Mouse (Mus musculus): Measurements from ENCODE around the gene Cd83. TPM values are rescaled to one million over a fixed set of nuclear protein-coding genes. Genes with fewer than 3 reads are reported as not detected.

Gene Cd83
- polyA plus RNA-seq, 1 experiment from 2014 or later = 19.0 TPM

DNA sequence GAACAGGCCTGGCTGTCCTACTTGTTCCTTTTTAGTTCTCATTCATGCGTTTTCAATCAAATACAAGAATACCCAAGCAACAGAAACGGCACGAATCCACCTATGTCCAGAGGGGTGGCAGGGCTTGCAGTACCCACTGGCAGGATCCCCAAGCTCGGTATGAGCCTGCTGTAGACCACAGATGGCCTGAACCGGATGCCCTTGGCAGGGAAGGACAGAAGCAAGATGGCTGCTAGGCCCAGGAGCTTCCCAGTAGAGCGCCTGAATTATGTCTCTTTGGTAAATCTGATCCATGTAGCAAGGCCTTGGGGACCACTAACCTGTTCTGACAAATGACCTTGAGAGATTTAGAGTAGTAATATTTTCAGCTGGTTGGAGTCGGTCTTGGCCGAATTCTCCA is 28.9 kb downstream of the Cd83 start:
- H3K9ac ChIP-seq (replicated peaks; ENCODE audit: low read depth) = no peak overlapping the region
- DNase-seq (ENCODE audit: low spot score) (no peak), ATAC-seq (no peak)
- H3K27ac ChIP-seq (ENCODE audit: low read length) = no peak overlapping the region
- no peaks in the 10 kb centered on the region for H3K36me3 ChIP-seq (ENCODE audit: insufficient read depth, low read length)
- WGBS = 93% methylated on average over 8 of the region's 8 CpGs
- peaks cover 4% of the 10 kb centered on the region; the same call in 1 of the 2 replicates for H3K9me3 ChIP-seq (ENCODE audit: low read length)
- TF ChIP-seq CTCF (IDR thresholded peaks at IDR 0.05) (no peak), EP300 (IDR thresholded peaks at IDR 0.05) (no peak)
- H3K4me3 ChIP-seq (ENCODE audit: low read depth, low read length) = no peak overlapping the region
- H3K27me3 ChIP-seq (replicated peaks; ENCODE audit: insufficient read depth, low read length) = no peaks in the 10 kb centered on the region
- H3K4me1 ChIP-seq (ENCODE audit: insufficient read depth, low read depth, low read length) = no peaks in the 10 kb centered on the region
- no peak overlapping the region for H3K4me2 ChIP-seq (replicated peaks; ENCODE audit: low read depth, low read length)

DNA sequence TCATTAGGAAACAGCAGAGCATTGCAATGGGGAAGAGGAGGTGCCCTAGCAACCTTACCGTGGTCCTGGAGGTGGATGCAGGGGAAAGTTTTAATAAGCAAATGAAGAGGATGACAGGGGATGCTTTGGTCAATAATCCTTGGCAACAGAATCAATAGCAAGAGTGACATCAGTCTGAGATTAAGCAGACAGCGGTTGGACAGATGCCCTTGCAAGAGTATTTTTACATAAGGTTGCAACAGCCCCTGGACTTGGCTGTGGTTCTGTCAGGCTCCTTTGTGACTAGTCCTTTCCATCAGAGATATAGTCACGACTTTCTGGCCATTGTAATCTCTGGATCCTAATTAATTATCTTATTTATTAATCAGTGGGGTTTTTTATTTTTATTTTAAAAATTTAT is 32.9 kb downstream of the Cd83 start:
- ATAC-seq (no peak), DNase-seq (ENCODE audit: low spot score) (no peak)
- Histone ChIP-seq H3K4me1 (ENCODE audit: insufficient read depth, low read depth, low read length) (no peaks in the 10 kb centered on the region), H3K9me3 (ENCODE audit: low read length) (peaks cover 4% of the 10 kb centered on the region; the same call in 1 of the 2 replicates), H3K36me3 (ENCODE audit: insufficient read depth, low read length) (no peaks in the 10 kb centered on the region), H3K4me3 (ENCODE audit: low read depth, low read length) (no peak overlapping the region), H3K4me2 (replicated peaks; ENCODE audit: low read depth, low read length) (no peak overlapping the region), H3K27ac (ENCODE audit: low read length) (no peak overlapping the region), H3K9ac (replicated peaks; ENCODE audit: low read depth) (no peak overlapping the region), H3K27me3 (replicated peaks; ENCODE audit: insufficient read depth, low read length) (no peaks in the 10 kb centered on the region)
- TF ChIP-seq EP300 (IDR thresholded peaks at IDR 0.05) (no peak), CTCF (IDR thresholded peaks at IDR 0.05) (no peak)
- 70% methylated on average over 3 of the region's 3 CpGs for WGBS

DNA sequence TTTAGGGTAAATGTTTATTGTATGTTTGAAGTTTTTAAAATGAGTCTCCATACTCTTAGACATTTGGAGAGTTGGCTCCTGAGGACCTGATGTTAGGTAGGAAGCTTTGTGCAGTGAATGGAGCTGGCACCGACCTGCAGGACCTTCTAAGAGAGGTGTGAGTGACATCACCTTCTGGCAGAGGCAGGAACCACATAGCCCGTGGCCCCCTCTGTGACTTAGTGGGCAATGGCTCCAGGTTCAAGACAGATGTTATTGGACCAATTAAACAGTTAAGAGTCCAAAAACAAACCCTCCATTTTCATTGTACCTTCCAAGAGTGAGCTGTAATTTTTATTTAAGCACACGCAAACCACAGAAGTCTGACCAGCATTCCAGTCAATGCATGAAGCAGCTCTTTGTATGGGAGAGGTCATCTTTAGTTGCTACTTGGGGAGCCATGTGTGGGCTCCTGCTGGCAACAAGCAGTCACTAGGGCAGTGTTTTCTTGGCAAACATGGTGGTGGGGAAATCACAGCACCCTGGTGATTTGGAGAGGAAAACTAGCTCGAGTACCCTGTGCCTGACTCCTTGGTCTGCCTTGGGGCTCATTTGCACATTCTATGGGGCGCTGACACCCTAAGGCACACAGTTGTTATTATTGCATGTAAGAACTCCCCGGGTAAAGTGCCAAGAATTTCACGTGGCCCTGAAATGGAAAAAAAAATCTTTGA is 33.9 kb downstream of the Cd83 start:
- Histone ChIP-seq H3K27ac (ENCODE audit: low read length) (no peak overlapping the region), H3K36me3 (ENCODE audit: insufficient read depth, low read length) (no peaks in the 10 kb centered on the region), H3K4me1 (ENCODE audit: insufficient read depth, low read depth, low read length) (no peaks in the 10 kb centered on the region), H3K9me3 (ENCODE audit: low read length) (peaks cover 4% of the 10 kb centered on the region; the same call in 1 of the 2 replicates), H3K9ac (replicated peaks; ENCODE audit: low read depth) (no peak overlapping the region), H3K4me3 (ENCODE audit: low read depth, low read length) (no peak overlapping the region), H3K27me3 (replicated peaks; ENCODE audit: insufficient read depth, low read length) (no peaks in the 10 kb centered on the region), H3K4me2 (replicated peaks; ENCODE audit: low read depth, low read length) (no peak overlapping the region)
- no peak for DNase-seq (ENCODE audit: low spot score)
- TF ChIP-seq CTCF (IDR thresholded peaks at IDR 0.05) (no peak), EP300 (IDR thresholded peaks at IDR 0.05) (no peak)
- WGBS = 58% methylated on average over 7 of the region's 7 CpGs
- no peak for ATAC-seq

DNA sequence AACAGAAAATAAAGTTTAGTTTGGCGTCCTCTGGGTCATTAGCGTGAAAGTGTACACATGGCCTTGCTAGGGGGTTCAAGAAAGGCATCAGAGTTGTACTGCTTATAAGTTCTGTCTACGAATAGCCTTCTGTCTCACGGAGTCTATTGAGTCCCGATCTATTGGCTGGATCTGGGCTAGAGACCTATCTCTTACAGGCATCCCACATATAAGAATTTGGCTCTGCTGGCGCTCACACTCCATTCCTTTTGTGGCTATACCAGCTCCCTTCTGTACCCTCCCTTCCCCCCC is 34.4 kb downstream of the Cd83 start:
- Histone ChIP-seq H3K4me1 (ENCODE audit: insufficient read depth, low read depth, low read length) (no peaks in the 10 kb centered on the region), H3K27ac (ENCODE audit: low read length) (no peak overlapping the region), H3K4me2 (replicated peaks; ENCODE audit: low read depth, low read length) (no peak overlapping the region), H3K27me3 (replicated peaks; ENCODE audit: insufficient read depth, low read length) (no peaks in the 10 kb centered on the region), H3K36me3 (ENCODE audit: insufficient read depth, low read length) (no peaks in the 10 kb centered on the region), H3K9me3 (ENCODE audit: low read length) (peaks cover 4% of the 10 kb centered on the region; the same call in 1 of the 2 replicates), H3K9ac (replicated peaks; ENCODE audit: low read depth) (no peak overlapping the region), H3K4me3 (ENCODE audit: low read depth, low read length) (no peak overlapping the region)
- DNase-seq (ENCODE audit: low spot score) = no peak
- WGBS = 77% methylated on average over 6 of the region's 6 CpGs
- TF ChIP-seq CTCF (IDR thresholded peaks at IDR 0.05) (no peak), EP300 (IDR thresholded peaks at IDR 0.05) (no peak)
- ATAC-seq = no peak

DNA sequence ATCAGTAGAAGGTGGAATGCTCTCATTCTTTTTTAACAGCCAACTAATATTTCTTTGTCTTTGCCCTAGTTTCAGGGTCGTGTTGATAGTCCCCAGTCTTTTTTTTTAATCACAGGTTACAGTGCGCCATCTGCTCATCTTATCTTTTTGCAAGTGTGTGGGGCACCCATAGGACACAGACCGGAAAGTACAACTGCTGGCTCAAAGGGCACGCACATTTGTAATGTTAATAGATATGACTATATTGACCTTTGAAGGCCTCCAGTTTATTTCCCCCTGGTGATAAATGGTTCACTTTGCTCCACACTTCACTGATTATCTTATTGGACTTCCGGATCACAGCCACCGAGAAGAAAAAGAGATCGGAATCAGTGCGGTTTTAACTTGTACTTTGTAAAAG is 35.5 kb downstream of the Cd83 start:
- no peak for ATAC-seq
- Histone ChIP-seq H3K4me3 (ENCODE audit: low read depth, low read length) (no peak overlapping the region), H3K9me3 (ENCODE audit: low read length) (peaks cover 4% of the 10 kb centered on the region; the same call in 1 of the 2 replicates), H3K36me3 (ENCODE audit: insufficient read depth, low read length) (no peaks in the 10 kb centered on the region), H3K27me3 (replicated peaks; ENCODE audit: insufficient read depth, low read length) (no peaks in the 10 kb centered on the region), H3K4me1 (ENCODE audit: insufficient read depth, low read depth, low read length) (no peaks in the 10 kb centered on the region), H3K27ac (ENCODE audit: low read length) (no peak overlapping the region), H3K9ac (replicated peaks; ENCODE audit: low read depth) (no peak overlapping the region), H3K4me2 (replicated peaks; ENCODE audit: low read depth, low read length) (no peak overlapping the region)
- no peak for DNase-seq (ENCODE audit: low spot score)
- no peak for TF ChIP-seq CTCF (IDR thresholded peaks at IDR 0.05)
- no peak for TF ChIP-seq EP300 (IDR thresholded peaks at IDR 0.05)
- 72% methylated on average over 8 of the region's 8 CpGs for WGBS

DNA sequence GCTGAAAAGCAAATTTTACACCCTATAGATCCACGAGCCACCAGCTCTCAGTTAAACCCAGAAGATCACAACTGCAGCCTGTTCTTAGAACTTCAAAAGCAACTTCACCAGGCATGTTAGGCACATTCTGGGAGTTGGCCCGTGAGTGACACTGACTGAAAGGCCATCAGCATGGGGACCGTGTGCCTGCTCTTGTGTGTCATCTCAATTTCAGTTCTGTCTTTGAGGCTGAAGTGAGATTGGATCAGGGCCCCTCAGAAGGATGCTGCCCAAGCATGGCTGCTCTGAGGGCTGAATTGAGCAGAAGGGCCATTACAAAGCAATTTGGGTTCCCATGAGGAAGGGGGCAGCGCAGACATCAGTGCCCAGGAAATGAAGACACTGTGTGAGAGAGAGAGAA is 37.7 kb downstream of the Cd83 start:
- H3K27me3 ChIP-seq (replicated peaks; ENCODE audit: insufficient read depth, low read length) = no peaks in the 10 kb centered on the region
- H3K27ac ChIP-seq (ENCODE audit: low read length) = no peak overlapping the region
- no peaks in the 10 kb centered on the region for H3K36me3 ChIP-seq (ENCODE audit: insufficient read depth, low read length)
- H3K4me1 ChIP-seq (ENCODE audit: insufficient read depth, low read depth, low read length) = no peaks in the 10 kb centered on the region
- H3K4me3 ChIP-seq (ENCODE audit: low read depth, low read length) = no peak overlapping the region
- ATAC-seq = no peak
- TF ChIP-seq CTCF (IDR thresholded peaks at IDR 0.05) (no peak), EP300 (IDR thresholded peaks at IDR 0.05) (no peak)
- H3K9ac ChIP-seq (replicated peaks; ENCODE audit: low read depth) = no peak overlapping the region
- H3K9me3 ChIP-seq (ENCODE audit: low read length) = no peaks in the 10 kb centered on the region
- H3K4me2 ChIP-seq (replicated peaks; ENCODE audit: low read depth, low read length) = no peak overlapping the region
- DNase-seq (ENCODE audit: low spot score) = no peak
- 84% methylated on average over 4 of the region's 4 CpGs for WGBS

DNA sequence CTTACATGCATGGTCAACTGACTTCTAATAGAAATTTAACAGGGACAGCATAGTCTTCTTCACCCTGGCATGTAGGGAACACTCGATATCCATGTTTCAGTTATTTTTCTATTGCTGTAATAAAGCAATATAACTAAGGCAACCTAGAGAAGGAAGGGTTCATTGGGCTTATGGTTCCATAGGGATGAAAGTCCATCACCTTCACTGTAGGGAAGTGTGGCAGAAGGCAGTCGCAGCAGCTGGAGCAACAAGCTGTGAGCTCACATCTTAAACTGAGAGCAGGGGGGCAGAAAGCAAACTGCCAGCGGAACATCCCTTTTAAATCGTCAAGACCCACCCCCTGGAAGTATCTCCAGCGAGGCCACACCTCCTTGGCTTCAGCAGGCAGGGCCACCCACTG is 44.1 kb downstream of the Cd83 start:
- WGBS = 60% methylated on average over 5 of the region's 5 CpGs
- TF ChIP-seq CTCF (IDR thresholded peaks at IDR 0.05) (no peak), EP300 (IDR thresholded peaks at IDR 0.05) (no peak)

More for the DNA sequence above, 44.1 kb downstream of the Cd83 start:
- H3K4me1 ChIP-seq (ENCODE audit: insufficient read depth, low read depth, low read length) = no peaks in the 10 kb centered on the region
- no peaks in the 10 kb centered on the region for H3K9me3 ChIP-seq (ENCODE audit: low read length)
- H3K4me2 ChIP-seq (replicated peaks; ENCODE audit: low read depth, low read length) = no peak overlapping the region
- no peak for ATAC-seq
- no peak overlapping the region for H3K4me3 ChIP-seq (ENCODE audit: low read depth, low read length)
- no peak for DNase-seq (ENCODE audit: low spot score)
- no peak overlapping the region for H3K9ac ChIP-seq (replicated peaks; ENCODE audit: low read depth)
- H3K27me3 ChIP-seq (replicated peaks; ENCODE audit: insufficient read depth, low read length) = no peaks in the 10 kb centered on the region
- H3K27ac ChIP-seq (ENCODE audit: low read length) = no peak overlapping the region
- no peaks in the 10 kb centered on the region for H3K36me3 ChIP-seq (ENCODE audit: insufficient read depth, low read length)
